Mouse (Mus musculus): ENCODE measurements around the gene Stab1. TPM values are rescaled to one million over a fixed set of nuclear protein-coding genes. Genes with fewer than 3 reads are reported as not detected.

The Stab1 gene
- polyA plus RNA-seq, 1 experiment from 2014 or later, result 19.0 TPM

- no peak overlapping the region for H3K9ac ChIP-seq (ENCODE audit: low read depth, low read length)
- H3K9me3 ChIP-seq (ENCODE audit: control insufficient read depth, low read length), result no peaks in the 10 kb centered on the region
- H3K4me3 ChIP-seq (ENCODE audit: low read length), result no peak overlapping the region
- H3K4me1 ChIP-seq (ENCODE audit: control insufficient read depth, insufficient read depth, low read length), result peaks cover 7% of the 10 kb centered on the region
- H3K36me3 ChIP-seq (ENCODE audit: control insufficient read depth, insufficient read depth, low read length), result no peaks in the 10 kb centered on the region
- 78% methylated on average over 8 of the region's 8 CpGs for WGBS
- ATAC-seq, result no peak
- no peak overlapping the region for H3K4me2 ChIP-seq (ENCODE audit: low read depth, low read length)
- no peaks in the 10 kb centered on the region for H3K27me3 ChIP-seq (replicated peaks; ENCODE audit: control insufficient read depth, insufficient read depth, low read length)
- no peak overlapping the region for H3K27ac ChIP-seq (ENCODE audit: low read length)
These were observed 4.4 kb downstream of the Stab1 start for GRCm38 (mm10) chr14:31164067-31164466.

- ATAC-seq, result no peak
- Histone ChIP-seq H3K27ac (ENCODE audit: low read length) (no peak overlapping the region), H3K36me3 (ENCODE audit: control insufficient read depth, insufficient read depth, low read length) (no peaks in the 10 kb centered on the region), H3K4me2 (ENCODE audit: low read depth, low read length) (no peak overlapping the region), H3K4me3 (ENCODE audit: low read length) (no peak overlapping the region), H3K9me3 (ENCODE audit: control insufficient read depth, low read length) (no peaks in the 10 kb centered on the region), H3K27me3 (replicated peaks; ENCODE audit: control insufficient read depth, insufficient read depth, low read length) (no peaks in the 10 kb centered on the region), H3K9ac (ENCODE audit: low read depth, low read length) (no peak overlapping the region), H3K4me1 (ENCODE audit: control insufficient read depth, insufficient read depth, low read length) (peaks cover 7% of the 10 kb centered on the region)
- 73% methylated on average over 10 of the region's 10 CpGs for WGBS
These were observed 6.8 kb downstream of the Stab1 start for GRCm38 (mm10) chr14:31161638-31162037.

- no peak overlapping the region for H3K4me2 ChIP-seq (ENCODE audit: low read depth, low read length)
These were observed 7.2 kb downstream of the Stab1 start for GRCm38 (mm10) chr14:31161191-31161590.

GRCm38 (mm10) chr14:31160196-31161150 lies 8.0 kb downstream of the Stab1 start:
- Histone ChIP-seq H3K9me3 (ENCODE audit: control insufficient read depth, low read length) (no peaks in the 10 kb centered on the region), H3K9ac (ENCODE audit: low read depth, low read length) (no peak overlapping the region), H3K4me2 (ENCODE audit: low read depth, low read length) (0 out of 2 replicates have a peak overlapping the region, but pooled peaks have one; percentile 7), H3K27ac (ENCODE audit: low read length) (no peak overlapping the region), H3K4me3 (ENCODE audit: low read length) (0 out of 2 replicates have a peak overlapping the region, but pooled peaks have one; percentile 14), H3K27me3 (replicated peaks; ENCODE audit: control insufficient read depth, insufficient read depth, low read length) (no peaks in the 10 kb centered on the region), H3K4me1 (ENCODE audit: control insufficient read depth, insufficient read depth, low read length) (peaks cover 4% of the 10 kb centered on the region; the same call in 1 of the 2 replicates), H3K36me3 (ENCODE audit: control insufficient read depth, insufficient read depth, low read length) (no peaks in the 10 kb centered on the region)
- peak; percentile 84 for ATAC-seq
- WGBS, result 64% methylated on average over 27 of the region's 27 CpGs

More at GRCm38 (mm10) chr14:31161191-31161590, 7.2 kb downstream of the Stab1 start:
- Histone ChIP-seq H3K9me3 (ENCODE audit: control insufficient read depth, low read length) (no peaks in the 10 kb centered on the region), H3K27me3 (replicated peaks; ENCODE audit: control insufficient read depth, insufficient read depth, low read length) (no peaks in the 10 kb centered on the region), H3K9ac (ENCODE audit: low read depth, low read length) (no peak overlapping the region), H3K4me1 (ENCODE audit: control insufficient read depth, insufficient read depth, low read length) (peaks cover 4% of the 10 kb centered on the region), H3K36me3 (ENCODE audit: control insufficient read depth, insufficient read depth, low read length) (no peaks in the 10 kb centered on the region), H3K4me3 (ENCODE audit: low read length) (no peak overlapping the region), H3K27ac (ENCODE audit: low read length) (no peak overlapping the region)
- 89% methylated on average over 7 of the region's 7 CpGs for WGBS
- ATAC-seq, result no peak

- H3K27me3 ChIP-seq (replicated peaks; ENCODE audit: control insufficient read depth, insufficient read depth, low read length), result no peaks in the 10 kb centered on the region
- no peaks in the 10 kb centered on the region for H3K9me3 ChIP-seq (ENCODE audit: control insufficient read depth, low read length)
- ATAC-seq, result no peak
- no peak overlapping the region for H3K9ac ChIP-seq (ENCODE audit: low read depth, low read length)
- H3K4me2 ChIP-seq (ENCODE audit: low read depth, low read length), result no peak overlapping the region
- WGBS, result 88% methylated on average over 11 of the region's 11 CpGs
- peaks cover 7% of the 10 kb centered on the region; the same call in 1 of the 2 replicates for H3K36me3 ChIP-seq (ENCODE audit: control insufficient read depth, insufficient read depth, low read length)
- no peaks in the 10 kb centered on the region for H3K4me1 ChIP-seq (ENCODE audit: control insufficient read depth, insufficient read depth, low read length)
- H3K4me3 ChIP-seq (ENCODE audit: low read length), result no peak overlapping the region
- H3K27ac ChIP-seq (ENCODE audit: low read length), result no peak overlapping the region
These were observed 22.7 kb downstream of the Stab1 start for GRCm38 (mm10) chr14:31145694-31146093.

GRCm38 (mm10) chr14:31141011-31141410 lies 27.4 kb downstream of the Stab1 start:
- WGBS, result 95% methylated on average over 14 of the region's 14 CpGs
- no peak for ATAC-seq
- Histone ChIP-seq H3K4me2 (ENCODE audit: low read depth, low read length) (no peak overlapping the region), H3K4me3 (ENCODE audit: low read length) (no peak overlapping the region), H3K27me3 (replicated peaks; ENCODE audit: control insufficient read depth, insufficient read depth, low read length) (no peaks in the 10 kb centered on the region), H3K4me1 (ENCODE audit: control insufficient read depth, insufficient read depth, low read length) (no peaks in the 10 kb centered on the region), H3K36me3 (ENCODE audit: control insufficient read depth, insufficient read depth, low read length) (peaks cover 35% of the 10 kb centered on the region), H3K27ac (ENCODE audit: low read length) (no peak overlapping the region), H3K9me3 (ENCODE audit: control insufficient read depth, low read length) (no peaks in the 10 kb centered on the region), H3K9ac (ENCODE audit: low read depth, low read length) (no peak overlapping the region)

GRCm38 (mm10) chr14:31140141-31140540 lies 28.3 kb downstream of the Stab1 start:
- WGBS, result 90% methylated on average over 15 of the region's 15 CpGs
- peaks cover 41% of the 10 kb centered on the region for H3K36me3 ChIP-seq (ENCODE audit: control insufficient read depth, insufficient read depth, low read length)
- H3K4me1 ChIP-seq (ENCODE audit: control insufficient read depth, insufficient read depth, low read length), result no peaks in the 10 kb centered on the region
- no peaks in the 10 kb centered on the region for H3K27me3 ChIP-seq (replicated peaks; ENCODE audit: control insufficient read depth, insufficient read depth, low read length)
- no peak overlapping the region for H3K9ac ChIP-seq (ENCODE audit: low read depth, low read length)
- no peak for ATAC-seq
- no peak overlapping the region for H3K27ac ChIP-seq (ENCODE audit: low read length)
- H3K9me3 ChIP-seq (ENCODE audit: control insufficient read depth, low read length), result no peaks in the 10 kb centered on the region
- no peak overlapping the region for H3K4me2 ChIP-seq (ENCODE audit: low read depth, low read length)
- no peak overlapping the region for H3K4me3 ChIP-seq (ENCODE audit: low read length)

GRCm38 (mm10) chr14:31139666-31140065 lies 28.8 kb downstream of the Stab1 start:
- H3K4me2 ChIP-seq (ENCODE audit: low read depth, low read length), result no peak overlapping the region
- 90% methylated on average over 12 of the region's 12 CpGs for WGBS
- no peaks in the 10 kb centered on the region for H3K9me3 ChIP-seq (ENCODE audit: control insufficient read depth, low read length)
- peaks cover 41% of the 10 kb centered on the region for H3K36me3 ChIP-seq (ENCODE audit: control insufficient read depth, insufficient read depth, low read length)
- ATAC-seq, result no peak
- H3K4me1 ChIP-seq (ENCODE audit: control insufficient read depth, insufficient read depth, low read length), result no peaks in the 10 kb centered on the region
- no peak overlapping the region for H3K4me3 ChIP-seq (ENCODE audit: low read length)
- no peak overlapping the region for H3K9ac ChIP-seq (ENCODE audit: low read depth, low read length)
- no peak overlapping the region for H3K27ac ChIP-seq (ENCODE audit: low read length)
- H3K27me3 ChIP-seq (replicated peaks; ENCODE audit: control insufficient read depth, insufficient read depth, low read length), result no peaks in the 10 kb centered on the region

- Histone ChIP-seq H3K27me3 (replicated peaks; ENCODE audit: control insufficient read depth, insufficient read depth, low read length) (no peaks in the 10 kb centered on the region), H3K27ac (ENCODE audit: low read length) (no peak overlapping the region), H3K4me3 (ENCODE audit: low read length) (no peak overlapping the region), H3K36me3 (ENCODE audit: control insufficient read depth, insufficient read depth, low read length) (peaks cover 41% of the 10 kb centered on the region), H3K4me1 (ENCODE audit: control insufficient read depth, insufficient read depth, low read length) (no peaks in the 10 kb centered on the region), H3K9me3 (ENCODE audit: control insufficient read depth, low read length) (no peaks in the 10 kb centered on the region), H3K9ac (ENCODE audit: low read depth, low read length) (no peak overlapping the region), H3K4me2 (ENCODE audit: low read depth, low read length) (no peak overlapping the region)
- 89% methylated on average over 9 of the region's 9 CpGs for WGBS
- ATAC-seq, result no peak
These were observed 29.5 kb downstream of the Stab1 start for GRCm38 (mm10) chr14:31138897-31139429.
